Mouse (Mus musculus) erythroblast, embryonic 14.5 days (primary cell): ENCODE measurements around the gene Krt13. TPM values are rescaled to one million over a fixed set of nuclear protein-coding genes. Genes with fewer than 3 reads are reported as not detected.

Source experiments
- H3K27me3 ChIP-seq: 2 replicates; pipeline ENCODE4 v1.6.1; 2012; ENCODE audit warnings: inconsistent platforms; ENCODE audit not compliant: control insufficient read depth
- H3K36me3 ChIP-seq: 2 replicates; pipeline ENCODE4 v1.6.1; 2012; ENCODE audit warnings: mild to moderate bottlenecking, inconsistent platforms; ENCODE audit not compliant: control insufficient read depth
- H3K4me1 ChIP-seq: 2 replicates; pipeline ENCODE4 v1.6.1; 2012; ENCODE audit warnings: inconsistent platforms; ENCODE audit not compliant: control insufficient read depth
- H3K4me3 ChIP-seq: replicated peaks from 2 replicates; pipeline ENCODE3; 2012; ENCODE audit warnings: moderate library complexity, mild to moderate bottlenecking, inconsistent platforms
- H3K9me3 ChIP-seq: 2 replicates; pipeline ENCODE4 v1.6.1; 2012; ENCODE audit warnings: low read length, inconsistent platforms, mixed read lengths; ENCODE audit not compliant: control insufficient read depth
- GATA1 ChIP-seq: IDR thresholded peaks from 2 replicates; pipeline ENCODE4 v1.6.1; 2012; ENCODE audit warnings: low read length, inconsistent platforms, mixed read lengths
- TAL1 ChIP-seq: IDR thresholded peaks from 3 replicates; pipeline ENCODE4 v1.6.1; 2012; ENCODE audit warnings: low read length, inconsistent platforms, mixed read lengths
- polyA plus RNA-seq: library from polyadenylated mRNA; stranded (reverse); fragments of >175 nt; gene quantifications from 2 replicates; pipeline ENCODE4 v1.2.3, GENCODE M21; 2012

Krt13 gene
- polyA plus RNA-seq, 1 experiment: not detected

DNA sequence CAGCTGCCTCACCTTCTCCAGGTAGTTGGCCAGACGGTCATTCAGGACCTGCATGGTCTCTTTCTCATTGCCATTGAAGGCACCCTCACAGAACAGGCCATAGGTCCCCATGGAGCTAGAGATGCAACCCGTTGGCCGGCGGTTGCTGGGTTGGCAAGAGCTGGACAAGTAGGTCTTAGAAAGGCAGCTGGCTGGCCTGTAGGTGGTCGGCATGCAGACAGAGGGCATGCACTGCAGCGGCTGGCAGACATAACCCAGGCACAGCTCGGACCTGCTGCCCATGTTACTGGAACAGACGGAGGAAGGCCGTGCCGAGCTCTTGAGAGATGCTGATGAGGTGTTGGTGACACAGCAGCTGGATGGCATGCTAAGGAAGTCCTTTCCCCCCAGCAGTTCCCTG is 33.5 kb downstream of the Krt13 start, which contains the start of gene Krt32:
TSS of gene Krt32 (minus strand) at position 366 of the 400 bp plus-strand sequence.
- Histone ChIP-seq H3K36me3 (no peaks in the 10 kb centered on the region), H3K4me1 (no peaks in the 10 kb centered on the region), H3K4me3 (no peak within 1 kb of the TSS), H3K27me3 (no peaks in the 10 kb centered on the region), H3K9me3 (peaks cover 4% of the 10 kb centered on the region; the same call in 1 of the 2 replicates)
- TF ChIP-seq TAL1 (no peak), GATA1 (no peak)

DNA sequence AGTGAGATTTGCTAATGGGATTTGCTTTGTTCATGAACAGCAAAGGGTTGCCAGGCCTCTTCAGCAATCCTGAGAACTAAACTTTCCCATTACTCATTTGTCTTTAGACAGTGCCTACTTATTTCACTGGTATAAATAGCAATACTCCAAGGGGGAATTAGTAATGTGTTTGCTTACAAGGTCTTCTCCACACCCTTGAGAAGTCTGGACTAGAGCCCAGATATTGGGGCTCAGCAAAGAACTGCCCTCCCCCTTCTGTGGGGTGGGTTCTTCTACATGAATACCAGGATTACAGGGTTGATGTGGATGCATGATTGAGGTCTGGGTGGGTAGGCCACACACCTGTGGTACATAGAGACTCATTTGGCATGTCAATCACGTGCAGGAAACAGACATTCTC is 47.5 kb downstream of the Krt13 start:
- H3K9me3 ChIP-seq: no peaks in the 10 kb centered on the region
- TF ChIP-seq GATA1 (no peak), TAL1 (no peak)

More for the DNA sequence above, 47.5 kb downstream of the Krt13 start:
- Histone ChIP-seq H3K4me1 (no peaks in the 10 kb centered on the region), H3K27me3 (no peaks in the 10 kb centered on the region), H3K36me3 (no peaks in the 10 kb centered on the region), H3K4me3 (no peak overlapping the region)

Other genes starting within 250 kb of the Krt13 start
- gene Krtap9-1, start 248.2 kb downstream of the Krt13 start, polyA plus RNA-seq: not detected in 2 replicates
- not detected in 2 replicates for gene Gm11567, start 242.4 kb downstream of the Krt13 start, polyA plus RNA-seq
- gene Krtap31-1, start 213.6 kb downstream of the Krt13 start, polyA plus RNA-seq: not detected in 2 replicates
- gene Gm11565, start 206.8 kb downstream of the Krt13 start, polyA plus RNA-seq: not detected in 2 replicates
- gene Krtap31-2, start 185.3 kb downstream of the Krt13 start, polyA plus RNA-seq: not detected in 2 replicates
- not detected in 2 replicates for gene Krtap9-5, start 173.1 kb downstream of the Krt13 start, polyA plus RNA-seq
- not detected in 2 replicates for gene Krtap29-1, start 142.5 kb downstream of the Krt13 start, polyA plus RNA-seq
- gene Krtap16-1, start 135.0 kb downstream of the Krt13 start, polyA plus RNA-seq: not detected in 2 replicates
- gene Krtap17-1, start 127.6 kb downstream of the Krt13 start, polyA plus RNA-seq: not detected in 2 replicates
- gene Krt33a, start 105.4 kb downstream of the Krt13 start, polyA plus RNA-seq: not detected in 2 replicates
- not detected in 2 replicates for gene Krt33b, start 91.7 kb downstream of the Krt13 start, polyA plus RNA-seq
- gene Krt34, start 80.0 kb downstream of the Krt13 start, polyA plus RNA-seq: not detected in 2 replicates
- gene Krt31, start 71.0 kb downstream of the Krt13 start, polyA plus RNA-seq: not detected in 2 replicates
- not detected in 2 replicates for gene Krt32, start 33.3 kb downstream of the Krt13 start, polyA plus RNA-seq
- not detected in 2 replicates for gene Krt35, start 25.3 kb downstream of the Krt13 start, polyA plus RNA-seq
- gene Krt36, start 15.9 kb downstream of the Krt13 start, polyA plus RNA-seq: not detected in 2 replicates
- gene Krt15, start 14.4 kb upstream of the Krt13 start, polyA plus RNA-seq: 0.29 and 0.31 TPM in 2 replicates
- not detected in 2 replicates for gene Krt19, start 27.1 kb upstream of the Krt13 start, polyA plus RNA-seq
- gene Krt9, start 71.7 kb upstream of the Krt13 start, polyA plus RNA-seq: not detected in 2 replicates
- gene Krt14, start 86.0 kb upstream of the Krt13 start, polyA plus RNA-seq: 0.06 and 0.07 TPM in 2 replicates
- gene Krt16, start 127.3 kb upstream of the Krt13 start, polyA plus RNA-seq: not detected in 2 replicates
- 0.03 and 0.04 TPM in 2 replicates for gene Krt17, start 139.5 kb upstream of the Krt13 start, polyA plus RNA-seq
- 0.04 TPM in 1 of 2 replicates, not detected in the other for gene Krt42, start 148.3 kb upstream of the Krt13 start, polyA plus RNA-seq
- gene Eif1, start 198.3 kb upstream of the Krt13 start, polyA plus RNA-seq: 151 and 186 TPM in 2 replicates
- gene Gast, start 212.8 kb upstream of the Krt13 start, polyA plus RNA-seq: 0.09 and 0.11 TPM in 2 replicates
- 0.03 TPM in 1 of 2 replicates, not detected in the other for gene Hap1, start 234.6 kb upstream of the Krt13 start, polyA plus RNA-seq